Mouse (Mus musculus) hindbrain, embryonic 16.5 days (tissue): Measurements from ENCODE around the gene Ebf4. TPM values are rescaled to one million over a fixed set of nuclear protein-coding genes. Genes with fewer than 3 reads are reported as not detected.

Experiments
- ATAC-seq: fragments of 200-750 bp; cut with Nextera tagmentation; 2 replicates; pipeline ENCODE4 v1.8.0; 2017; ENCODE audit warnings: moderate TSS enrichment, moderate library complexity
- H3K27ac ChIP-seq: fragments of 300-500 bp; sonication (generic); 2 replicates; pipeline ENCODE4 v1.5.1; 2014; ENCODE audit warnings: low read depth, mild to moderate bottlenecking, control low read depth, low read length, moderate library complexity
- H3K27me3 ChIP-seq: fragments of 300-500 bp; sonication (generic); replicated peaks from 2 replicates; pipeline ENCODE4 v1.6.1; 2014; ENCODE audit warnings: low read length; ENCODE audit not compliant: control insufficient read depth, insufficient read depth
- H3K36me3 ChIP-seq: fragments of 300-500 bp; sonication (generic); 2 replicates; pipeline ENCODE4 v1.6.1; 2014; ENCODE audit warnings: mild to moderate bottlenecking, low read length, moderate library complexity, mixed read lengths; ENCODE audit not compliant: control insufficient read depth, insufficient read depth
- H3K4me1 ChIP-seq: fragments of 300-500 bp; sonication (generic); 2 replicates; pipeline ENCODE4 v1.6.1; 2014; ENCODE audit warnings: low read depth, low read length; ENCODE audit not compliant: control insufficient read depth, insufficient read depth
- H3K4me2 ChIP-seq: fragments of 300-500 bp; sonication (generic); 2 replicates; pipeline ENCODE4 v1.6.1; 2014; ENCODE audit warnings: mild to moderate bottlenecking, low read length, control low read depth, moderate library complexity
- H3K4me3 ChIP-seq: fragments of 300-500 bp; sonication (generic); 2 replicates; pipeline ENCODE4 v1.5.1; 2014; ENCODE audit warnings: mild to moderate bottlenecking, low read length, control low read depth, moderate library complexity
- H3K9ac ChIP-seq: fragments of 300-500 bp; sonication (generic); 2 replicates; pipeline ENCODE4 v1.6.1; 2014; ENCODE audit warnings: low read depth, mild to moderate bottlenecking, control low read depth, low read length, moderate library complexity
- H3K9me3 ChIP-seq: fragments of 300-500 bp; sonication (generic); 2 replicates; pipeline ENCODE4 v1.6.1; 2014; ENCODE audit warnings: mild to moderate bottlenecking, low read length, moderate library complexity; ENCODE audit not compliant: control insufficient read depth
- WGBS: fragments of 180-500 bp; shearing (Covaris S2); extraction: QIAGEN DNeasy Blood & Tissue Kit; methylation state at CpG from one replicate; pipeline ENCODE4 v1.1.7; 2014; 5-methylcytosine and 5-hydroxymethylcytosine counted together
- polyA plus RNA-seq: library from polyadenylated mRNA; unstranded; fragments of >200 nt; fragmentation: Nextera tagmentation; extraction: Ambion mirVana; gene quantifications from 2 replicates; pipeline ENCODE4 v1.2.1, GENCODE M21; 2015

Ebf4 gene
- polyA plus RNA-seq, 1 experiment from 2014 or later: 4.1 TPM

DNA sequence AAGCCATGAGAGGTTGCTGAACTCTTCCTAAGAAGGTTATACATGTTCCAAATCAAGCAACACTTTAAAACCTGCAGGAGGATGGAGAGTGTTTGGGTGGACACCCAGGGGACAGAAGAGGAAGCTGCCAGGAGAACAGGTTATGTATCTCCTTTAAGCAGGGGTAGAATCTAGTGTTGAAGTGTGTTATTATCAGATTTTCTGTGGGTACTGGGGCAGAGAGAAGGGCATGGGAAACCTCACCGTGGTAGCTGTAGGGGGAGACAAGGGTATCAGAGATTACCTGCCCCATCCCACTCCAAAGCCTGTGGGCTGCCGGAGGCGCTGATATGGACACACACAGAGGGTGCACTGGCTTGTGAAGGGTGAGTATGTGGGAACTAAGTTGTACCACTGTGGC, 2.0 kb upstream of the Ebf4 start:
- H3K27me3 ChIP-seq: no peaks in the 10 kb centered on the region
- no peak overlapping the region for H3K4me2 ChIP-seq
- no peak overlapping the region for H3K4me3 ChIP-seq
- ATAC-seq: no peak
- H3K9me3 ChIP-seq: no peaks in the 10 kb centered on the region
- H3K4me1 ChIP-seq: peaks cover 22% of the 10 kb centered on the region
- 52% methylated on average over 3 of the region's 3 CpGs for WGBS
- no peaks in the 10 kb centered on the region for H3K36me3 ChIP-seq
- H3K27ac ChIP-seq: no peak overlapping the region
- no peak overlapping the region for H3K9ac ChIP-seq

DNA sequence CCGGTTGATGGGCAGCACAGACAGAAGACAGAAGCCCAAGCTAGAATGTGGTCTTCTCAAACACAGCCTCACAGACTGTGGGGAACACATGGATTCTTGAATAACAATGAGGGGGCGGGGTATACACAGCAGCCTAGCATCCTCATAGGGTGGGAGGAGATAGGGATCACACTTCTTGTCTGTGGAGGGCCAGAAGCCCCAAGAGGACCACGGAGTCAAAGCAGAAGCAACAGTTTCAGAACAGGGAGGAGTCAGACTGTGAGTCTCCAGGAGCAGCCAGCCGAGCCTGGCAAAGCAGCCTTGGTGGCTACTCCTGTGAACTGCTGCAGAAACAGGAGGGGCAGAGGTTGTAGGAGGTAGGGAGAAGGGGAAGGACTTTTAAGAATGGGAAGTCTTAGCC, 1.5 kb upstream of the Ebf4 start:
- ATAC-seq: no peak
- no peaks in the 10 kb centered on the region for H3K36me3 ChIP-seq
- no peaks in the 10 kb centered on the region for H3K27me3 ChIP-seq
- 3% methylated on average over 4 of the region's 4 CpGs for WGBS
- peaks cover 22% of the 10 kb centered on the region for H3K4me1 ChIP-seq
- no peaks in the 10 kb centered on the region for H3K9me3 ChIP-seq
- no peak overlapping the region for H3K4me2 ChIP-seq
- H3K27ac ChIP-seq: no peak overlapping the region
- no peak overlapping the region for H3K9ac ChIP-seq
- H3K4me3 ChIP-seq: no peak overlapping the region

DNA sequence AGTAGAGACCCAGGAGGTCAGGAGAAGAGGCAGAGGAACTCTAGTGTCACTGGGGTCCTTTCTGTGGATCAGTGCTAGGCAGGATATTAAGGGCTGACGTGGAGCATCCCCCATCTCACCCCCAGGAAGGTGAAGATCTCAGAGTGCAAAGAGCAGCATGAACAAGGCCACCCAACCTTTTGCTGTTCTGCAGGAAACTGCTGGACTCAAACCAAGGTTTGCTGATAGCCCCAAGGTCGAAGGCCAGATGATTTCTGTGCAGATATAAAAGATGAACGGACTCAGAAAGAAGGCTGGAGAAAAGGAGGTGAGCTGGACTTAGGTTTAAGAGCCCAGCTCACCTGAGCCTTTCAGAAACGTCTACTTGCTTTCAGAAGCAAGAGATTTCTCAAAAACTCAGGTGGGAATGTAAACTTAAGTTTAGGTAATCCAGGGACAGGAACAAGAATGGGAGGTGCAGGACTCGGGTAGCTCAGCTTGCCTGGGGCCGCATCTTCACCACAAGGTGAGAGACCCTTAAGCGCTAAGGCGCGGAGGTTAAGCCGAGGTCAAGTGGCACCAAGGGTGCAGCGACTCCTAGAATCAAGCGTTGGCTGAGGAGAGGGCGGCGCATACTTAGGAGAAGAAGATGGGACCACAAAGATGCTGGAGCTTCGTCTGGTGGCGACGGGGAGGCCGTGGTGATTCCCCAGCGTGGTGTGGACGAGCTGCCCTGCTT, 592 bp upstream of the Ebf4 start:
- H3K4me1 ChIP-seq: peaks cover 22% of the 10 kb centered on the region

DNA sequence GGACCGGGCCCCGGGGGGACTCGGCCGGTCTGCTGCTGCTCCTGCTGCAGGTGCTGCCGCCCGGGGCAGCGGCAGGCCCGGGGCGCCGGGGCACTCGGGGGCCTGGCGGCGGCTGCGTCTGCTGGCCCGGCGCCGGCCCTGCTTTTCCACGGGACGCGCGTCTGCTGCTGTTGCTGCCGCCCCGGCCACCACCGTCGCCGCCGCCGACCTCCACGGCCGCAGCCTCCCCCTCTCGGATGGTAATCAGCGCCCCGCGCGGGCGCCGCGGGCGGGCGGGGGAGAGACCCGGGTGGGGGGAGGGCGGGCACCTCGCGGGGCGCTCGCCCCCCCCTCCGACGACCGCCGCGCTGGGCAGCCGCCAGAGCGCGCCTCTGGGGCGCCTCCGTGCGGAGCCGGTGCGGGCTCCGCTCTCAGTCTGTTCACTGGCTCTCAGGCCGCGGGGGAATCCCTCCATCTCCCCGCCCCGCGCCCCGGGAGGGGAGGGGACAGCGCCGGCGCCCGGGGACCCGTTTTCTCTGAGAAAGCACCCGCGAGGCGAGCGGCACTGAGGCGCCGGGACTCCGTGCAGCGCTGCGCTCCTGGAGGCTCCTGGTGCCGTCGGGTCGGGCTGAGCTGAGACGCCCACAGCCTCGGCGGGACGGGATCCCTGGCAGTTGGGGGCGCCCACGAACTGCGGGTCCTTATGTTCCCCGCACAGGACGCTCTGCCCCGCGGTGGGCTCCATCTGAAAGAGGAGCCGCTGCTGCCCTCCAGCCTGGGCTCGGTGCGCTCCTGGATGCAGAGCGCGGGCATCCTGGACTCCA, 563 bp downstream of the Ebf4 start:
- Histone ChIP-seq H3K4me2 (peak overlapping the region; percentile 78), H3K9me3 (no peaks in the 10 kb centered on the region), H3K27me3 (no peaks in the 10 kb centered on the region), H3K27ac (peak overlapping the region; percentile 80), H3K4me1 (peaks cover 22% of the 10 kb centered on the region), H3K36me3 (no peaks in the 10 kb centered on the region), H3K9ac (peak overlapping the region; percentile 90), H3K4me3 (peak overlapping the region; percentile 86)
- ATAC-seq: peak; percentile 77
- WGBS: 0% methylated on average over 48 of the region's 99 CpGs

More for the DNA sequence above, 592 bp upstream of the Ebf4 start:
- ATAC-seq: no peak; the same call in 1 of the 2 replicates
- H3K36me3 ChIP-seq: no peaks in the 10 kb centered on the region
- H3K27me3 ChIP-seq: no peaks in the 10 kb centered on the region
- H3K4me2 ChIP-seq: peak overlapping the region; percentile 78
- no peaks in the 10 kb centered on the region for H3K9me3 ChIP-seq
- H3K27ac ChIP-seq: peak overlapping the region; percentile 80; the same call in 1 of the 2 replicates
- peak overlapping the region; percentile 86 for H3K4me3 ChIP-seq
- H3K9ac ChIP-seq: peak overlapping the region; percentile 90
- WGBS: 10% methylated on average over 18 of the region's 20 CpGs

DNA sequence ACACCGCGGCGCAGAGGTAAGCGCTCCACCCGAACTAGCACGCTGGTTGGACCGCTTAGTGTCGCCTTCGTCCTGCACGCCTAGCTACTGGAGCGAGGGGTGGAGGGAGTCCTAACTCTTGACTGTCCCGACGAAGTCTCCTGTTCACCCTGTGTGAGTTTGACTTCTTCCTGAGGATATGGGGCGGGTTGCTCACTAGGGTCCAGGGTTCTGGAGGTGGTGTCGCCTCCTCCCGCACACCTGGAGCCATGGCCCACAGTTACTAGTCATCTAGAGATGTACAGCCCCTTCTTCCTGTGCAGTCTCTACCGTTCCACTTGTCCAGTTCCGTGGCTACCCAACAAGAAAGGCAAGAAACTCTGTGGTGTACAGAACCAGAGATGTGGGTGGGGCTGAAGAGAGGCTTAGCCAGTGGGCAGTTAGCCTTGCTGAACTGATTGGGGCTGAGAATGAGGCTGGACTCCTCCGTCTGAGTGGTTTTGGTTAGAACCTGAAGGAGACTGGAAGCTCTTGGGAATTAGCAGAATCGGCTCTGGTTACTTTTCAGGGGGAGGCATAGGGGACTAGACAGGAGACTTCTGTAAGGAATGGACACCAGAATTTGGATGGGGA, 1.3 kb downstream of the Ebf4 start:
- Histone ChIP-seq H3K4me3 (peak overlapping the region; percentile 86), H3K4me1 (peaks cover 21% of the 10 kb centered on the region), H3K36me3 (no peaks in the 10 kb centered on the region), H3K9me3 (no peaks in the 10 kb centered on the region), H3K9ac (peak overlapping the region; percentile 90), H3K4me2 (peak overlapping the region; percentile 78), H3K27ac (no peak overlapping the region), H3K27me3 (no peaks in the 10 kb centered on the region)
- WGBS: 3% methylated on average over 20 of the region's 20 CpGs
- no peak for ATAC-seq

DNA sequence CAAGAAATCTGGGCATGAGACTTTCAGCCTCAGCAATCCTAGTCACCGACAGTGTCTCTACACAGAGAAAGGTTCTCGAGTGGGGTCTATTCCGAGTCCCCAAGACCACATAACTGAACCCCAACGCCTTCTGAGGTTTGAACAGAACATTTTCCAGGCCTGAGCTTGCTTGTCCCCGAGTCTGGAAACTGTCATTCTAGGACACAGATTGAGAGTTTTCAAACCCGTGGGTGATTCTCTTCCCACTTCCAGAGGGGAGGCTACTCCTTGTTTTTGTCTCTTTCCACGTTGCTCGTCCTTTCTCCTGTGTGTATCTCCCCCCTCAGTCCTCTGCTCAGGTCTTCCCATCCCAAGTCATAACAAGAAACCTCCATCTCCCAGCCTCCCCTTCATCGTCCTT, 2.6 kb downstream of the Ebf4 start:
- Histone ChIP-seq H3K36me3 (no peaks in the 10 kb centered on the region), H3K4me1 (peaks cover 20% of the 10 kb centered on the region), H3K4me2 (no peak overlapping the region), H3K27me3 (no peaks in the 10 kb centered on the region), H3K9me3 (no peaks in the 10 kb centered on the region), H3K27ac (no peak overlapping the region), H3K9ac (no peak overlapping the region), H3K4me3 (no peak overlapping the region)
- ATAC-seq: no peak
- WGBS: 84% methylated on average over 9 of the region's 9 CpGs

DNA sequence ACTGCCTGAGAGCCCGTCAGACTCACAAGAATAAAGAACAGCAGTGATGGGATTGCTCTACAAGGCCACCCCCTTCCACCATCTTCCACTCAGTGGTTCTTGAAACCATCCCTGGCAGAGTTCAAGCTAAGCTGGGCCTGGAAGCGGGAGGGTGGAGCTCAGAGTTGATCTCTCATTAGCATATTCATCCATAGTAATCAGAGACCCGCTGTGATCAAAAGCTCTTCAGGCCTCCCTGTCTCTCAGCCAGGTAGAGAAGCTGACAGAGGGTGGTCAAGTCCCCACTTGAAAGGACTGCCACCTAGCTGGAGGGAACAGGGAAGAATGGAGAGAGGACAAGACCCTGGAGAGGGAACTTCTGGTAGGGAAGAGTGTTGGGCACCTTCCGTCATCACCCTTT, 8.0 kb downstream of the Ebf4 start:
- no peak for ATAC-seq
- H3K36me3 ChIP-seq: peaks cover 8% of the 10 kb centered on the region
- no peaks in the 10 kb centered on the region for H3K27me3 ChIP-seq
- WGBS: 52% methylated on average over 4 of the region's 4 CpGs
- H3K4me3 ChIP-seq: no peak overlapping the region
- H3K27ac ChIP-seq: no peak overlapping the region
- no peaks in the 10 kb centered on the region for H3K9me3 ChIP-seq
- no peak overlapping the region for H3K9ac ChIP-seq
- H3K4me1 ChIP-seq: no peaks in the 10 kb centered on the region
- no peak overlapping the region for H3K4me2 ChIP-seq

DNA sequence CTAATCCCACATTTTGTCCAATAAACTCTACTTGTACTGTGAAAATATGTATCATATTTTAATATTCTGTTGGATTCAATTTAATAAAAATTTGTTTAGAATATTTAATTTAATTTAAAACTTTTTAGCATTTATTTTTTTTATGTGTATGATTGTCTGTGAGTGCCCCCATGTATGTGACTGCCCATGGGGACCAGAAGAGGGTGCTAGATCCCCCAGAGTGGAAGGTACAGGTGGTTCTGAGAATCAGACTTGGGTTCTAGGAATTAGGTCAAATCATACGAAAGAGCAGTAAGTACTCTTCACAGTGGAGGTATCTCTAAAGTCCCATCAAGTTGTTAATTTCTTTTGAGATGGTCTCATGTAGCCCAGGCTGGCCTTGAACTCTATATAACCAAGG, 32.1 kb downstream of the Ebf4 start:
- 79% methylated on average over 1 of the region's 1 CpGs for WGBS
- H3K27ac ChIP-seq: no peak overlapping the region
- H3K9me3 ChIP-seq: no peaks in the 10 kb centered on the region
- H3K4me3 ChIP-seq: no peak overlapping the region
- no peaks in the 10 kb centered on the region for H3K36me3 ChIP-seq
- no peaks in the 10 kb centered on the region for H3K4me1 ChIP-seq
- ATAC-seq: no peak
- H3K9ac ChIP-seq: no peak overlapping the region
- no peak overlapping the region for H3K4me2 ChIP-seq
- H3K27me3 ChIP-seq: no peaks in the 10 kb centered on the region

DNA sequence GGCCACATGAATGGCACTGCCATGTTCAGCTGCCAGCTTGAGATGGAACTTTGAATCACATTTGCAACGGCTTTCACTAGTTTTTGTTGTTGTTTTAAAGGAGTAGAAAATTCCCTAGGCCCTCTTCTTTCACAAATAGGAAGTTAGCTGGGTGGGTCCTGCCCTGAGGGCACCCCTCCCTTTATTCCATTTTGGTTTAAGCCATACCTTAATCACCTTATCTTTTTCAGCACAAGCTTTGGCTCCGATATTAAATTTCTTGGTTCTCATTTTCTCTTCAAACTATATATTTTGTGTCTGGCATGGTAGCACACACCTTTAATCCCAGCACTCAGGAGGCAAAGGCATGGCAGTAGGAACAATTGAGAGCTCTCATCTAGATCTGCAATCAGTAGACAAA, 34.5 kb downstream of the Ebf4 start:
- H3K9ac ChIP-seq: no peak overlapping the region
- H3K27ac ChIP-seq: no peak overlapping the region
- no peaks in the 10 kb centered on the region for H3K36me3 ChIP-seq
- no peaks in the 10 kb centered on the region for H3K9me3 ChIP-seq
- WGBS: 81% methylated on average over 2 of the region's 2 CpGs
- ATAC-seq: no peak
- no peak overlapping the region for H3K4me2 ChIP-seq
- no peak overlapping the region for H3K4me3 ChIP-seq
- H3K4me1 ChIP-seq: no peaks in the 10 kb centered on the region
- no peaks in the 10 kb centered on the region for H3K27me3 ChIP-seq
